Mouse (Mus musculus) embryonic facial prominence, embryonic 15.5 days (tissue): ENCODE results near the gene Agxt2. TPM values are rescaled to one million over a fixed set of nuclear protein-coding genes. Genes with fewer than 3 reads are reported as not detected.

Source experiments
- ATAC-seq: fragments of 200-750 bp; cut with Nextera tagmentation; 2 replicates; pipeline ENCODE4 v1.8.0; 2017; ENCODE audit warnings: low read depth, moderate TSS enrichment; ENCODE audit not compliant: insufficient number of reproducible peaks, low FRiP score, low TSS enrichment
- H3K27ac ChIP-seq: fragments of 300-500 bp; sonication (generic); replicated peaks from 2 replicates; pipeline ENCODE4 v1.5.1; 2015; ENCODE audit warnings: mild to moderate bottlenecking, inconsistent platforms
- H3K27me3 ChIP-seq: fragments of 300-500 bp; sonication (generic); 2 replicates; pipeline ENCODE4 v1.6.1; 2015; ENCODE audit warnings: inconsistent platforms
- H3K36me3 ChIP-seq: fragments of 300-500 bp; sonication (generic); 2 replicates; pipeline ENCODE4 v1.6.1; 2015; ENCODE audit warnings: mild to moderate bottlenecking, inconsistent platforms
- H3K4me1 ChIP-seq: fragments of 300-500 bp; sonication (generic); 2 replicates; pipeline ENCODE4 v1.6.1; 2015; ENCODE audit warnings: inconsistent platforms
- H3K4me2 ChIP-seq: fragments of 300-500 bp; sonication (generic); replicated peaks from 2 replicates; pipeline ENCODE4 v1.6.1; 2015; ENCODE audit warnings: mild to moderate bottlenecking, inconsistent platforms
- H3K4me3 ChIP-seq: fragments of 300-500 bp; sonication (generic); replicated peaks from 2 replicates; pipeline ENCODE4 v1.5.1; 2015; ENCODE audit warnings: mild to moderate bottlenecking, inconsistent platforms
- H3K9ac ChIP-seq: fragments of 300-500 bp; sonication (generic); 2 replicates; pipeline ENCODE4 v1.6.1; 2015; ENCODE audit warnings: inconsistent platforms
- H3K9me3 ChIP-seq: fragments of 300-500 bp; sonication (generic); replicated peaks from 2 replicates; pipeline ENCODE4 v1.6.1; 2016; ENCODE audit warnings: inconsistent platforms
- WGBS: fragments of 180-500 bp; shearing (Covaris S2); methylation state at CpG from one replicate; pipeline ENCODE4 v1.1.7; 2015; 5-methylcytosine and 5-hydroxymethylcytosine counted together
- polyA plus RNA-seq: library from polyadenylated mRNA; unstranded; fragments of >200 nt; fragmentation: Nextera tagmentation; extraction: Ambion mirVana; gene quantifications from 2 replicates; pipeline ENCODE4 v1.2.1, GENCODE M21; 2015

Agxt2 gene
- polyA plus RNA-seq, result not detected in 2 replicates

GRCm38 (mm10) chr15:10358039-10358948 lies at the start of gene Agxt2:
Gene Agxt2, plus strand, starts transcription at chr15:10358532.
- H3K27me3 ChIP-seq, result no peaks in the 10 kb centered on the region
- no peaks in the 10 kb centered on the region for H3K4me1 ChIP-seq
- no peaks in the 10 kb centered on the region for H3K9me3 ChIP-seq
- H3K4me2 ChIP-seq, result no peak within 1 kb of the TSS
- 76% methylated on average over 9 of the region's 9 CpGs for WGBS
- no peak within 1 kb of the TSS for H3K4me3 ChIP-seq
- ATAC-seq, result no peak
- H3K27ac ChIP-seq, result no peak within 1 kb of the TSS
- H3K36me3 ChIP-seq, result no peaks in the 10 kb centered on the region
- H3K9ac ChIP-seq, result no peak within 1 kb of the TSS

GRCm38 (mm10) chr15:10311826-10312225 lies 46.5 kb upstream of the Agxt2 start:
- no peaks in the 10 kb centered on the region for H3K4me1 ChIP-seq
- H3K27ac ChIP-seq, result no peak overlapping the region
- H3K9me3 ChIP-seq, result no peaks in the 10 kb centered on the region
- 74% methylated on average over 5 of the region's 5 CpGs for WGBS
- ATAC-seq, result no peak
- H3K27me3 ChIP-seq, result no peaks in the 10 kb centered on the region
- H3K4me3 ChIP-seq, result no peak overlapping the region
- H3K36me3 ChIP-seq, result no peaks in the 10 kb centered on the region
- H3K9ac ChIP-seq, result no peak overlapping the region
- H3K4me2 ChIP-seq, result no peak overlapping the region

GRCm38 (mm10) chr15:10313522-10314455 lies 44.5 kb upstream of the Agxt2 start:
- Histone ChIP-seq H3K9ac (no peak overlapping the region), H3K4me1 (no peaks in the 10 kb centered on the region), H3K27me3 (no peaks in the 10 kb centered on the region), H3K4me3 (no peak overlapping the region), H3K36me3 (no peaks in the 10 kb centered on the region), H3K27ac (no peak overlapping the region), H3K9me3 (no peaks in the 10 kb centered on the region), H3K4me2 (no peak overlapping the region)
- 46% methylated on average over 7 of the region's 7 CpGs for WGBS
- no peak for ATAC-seq

GRCm38 (mm10) chr15:10325080-10325479 lies 33.3 kb upstream of the Agxt2 start, which contains the start of gene Gm21973:
Gene Gm21973, plus strand, starts transcription at chr15:10325380.
- no peaks in the 10 kb centered on the region for H3K27me3 ChIP-seq
- H3K27ac ChIP-seq, result no peak within 1 kb of the TSS
- H3K36me3 ChIP-seq, result no peaks in the 10 kb centered on the region
- H3K4me2 ChIP-seq, result no peak within 1 kb of the TSS
- 91% methylated on average over 2 of the region's 2 CpGs for WGBS
- no peak within 1 kb of the TSS for H3K4me3 ChIP-seq
- no peaks in the 10 kb centered on the region for H3K9me3 ChIP-seq
- H3K9ac ChIP-seq, result no peak within 1 kb of the TSS
- H3K4me1 ChIP-seq, result no peaks in the 10 kb centered on the region
- no peak for ATAC-seq

- Histone ChIP-seq H3K4me1 (no peaks in the 10 kb centered on the region), H3K36me3 (no peaks in the 10 kb centered on the region), H3K4me2 (no peak overlapping the region), H3K27ac (no peak overlapping the region), H3K27me3 (no peaks in the 10 kb centered on the region), H3K9me3 (no peaks in the 10 kb centered on the region), H3K4me3 (no peak overlapping the region), H3K9ac (no peak overlapping the region)
- 74% methylated on average over 3 of the region's 3 CpGs for WGBS
- no peak for ATAC-seq
These were observed 27.7 kb upstream of the Agxt2 start for GRCm38 (mm10) chr15:10330626-10331025.

- Histone ChIP-seq H3K36me3 (no peaks in the 10 kb centered on the region), H3K9me3 (no peaks in the 10 kb centered on the region), H3K27me3 (no peaks in the 10 kb centered on the region), H3K9ac (no peak overlapping the region), H3K4me2 (no peak overlapping the region), H3K4me1 (no peaks in the 10 kb centered on the region), H3K27ac (no peak overlapping the region), H3K4me3 (no peak overlapping the region)
- WGBS, result 91% methylated on average over 1 of the region's 1 CpGs
- ATAC-seq, result no peak
These were observed 25.8 kb upstream of the Agxt2 start for GRCm38 (mm10) chr15:10332566-10332965.

- no peak for ATAC-seq
- Histone ChIP-seq H3K9me3 (no peaks in the 10 kb centered on the region), H3K27ac (no peak overlapping the region), H3K9ac (no peak overlapping the region), H3K36me3 (no peaks in the 10 kb centered on the region), H3K4me1 (no peaks in the 10 kb centered on the region), H3K27me3 (no peaks in the 10 kb centered on the region), H3K4me2 (no peak overlapping the region), H3K4me3 (no peak overlapping the region)
- 63% methylated on average over 3 of the region's 3 CpGs for WGBS
These were observed 19.7 kb upstream of the Agxt2 start for GRCm38 (mm10) chr15:10338606-10339005.

GRCm38 (mm10) chr15:10347044-10347443 lies 11.3 kb upstream of the Agxt2 start:
- no peak for ATAC-seq
- no peak overlapping the region for H3K4me2 ChIP-seq
- no peaks in the 10 kb centered on the region for H3K27me3 ChIP-seq
- no peak overlapping the region for H3K4me3 ChIP-seq
- no peak overlapping the region for H3K9ac ChIP-seq
- H3K9me3 ChIP-seq, result no peaks in the 10 kb centered on the region
- H3K27ac ChIP-seq, result no peak overlapping the region
- WGBS, result 92% methylated on average over 6 of the region's 6 CpGs
- H3K36me3 ChIP-seq, result no peaks in the 10 kb centered on the region
- no peaks in the 10 kb centered on the region for H3K4me1 ChIP-seq

GRCm38 (mm10) chr15:10366331-10366730 lies 8.0 kb downstream of the Agxt2 start:
- H3K27ac ChIP-seq, result no peak overlapping the region
- no peak overlapping the region for H3K9ac ChIP-seq
- no peaks in the 10 kb centered on the region for H3K9me3 ChIP-seq
- H3K36me3 ChIP-seq, result no peaks in the 10 kb centered on the region
- WGBS, result 93% methylated on average over 2 of the region's 2 CpGs
- H3K4me3 ChIP-seq, result no peak overlapping the region
- H3K4me2 ChIP-seq, result no peak overlapping the region
- H3K4me1 ChIP-seq, result no peaks in the 10 kb centered on the region
- ATAC-seq, result no peak
- no peaks in the 10 kb centered on the region for H3K27me3 ChIP-seq

- H3K4me1 ChIP-seq, result 0 out of 2 replicates have a peak, but pooled peaks cover 4% of the 10 kb centered on the region
- no peak overlapping the region for H3K27ac ChIP-seq
- no peak overlapping the region for H3K4me3 ChIP-seq
- WGBS, result 73% methylated on average over 3 of the region's 3 CpGs
- no peak overlapping the region for H3K4me2 ChIP-seq
- ATAC-seq, result no peak
- no peaks in the 10 kb centered on the region for H3K36me3 ChIP-seq
- no peak overlapping the region for H3K9ac ChIP-seq
- no peaks in the 10 kb centered on the region for H3K9me3 ChIP-seq
- no peaks in the 10 kb centered on the region for H3K27me3 ChIP-seq
These were observed 17.1 kb downstream of the Agxt2 start for GRCm38 (mm10) chr15:10375404-10375803.

- no peak overlapping the region for H3K9ac ChIP-seq
- 86% methylated on average over 4 of the region's 4 CpGs for WGBS
- H3K9me3 ChIP-seq, result no peaks in the 10 kb centered on the region
- no peak overlapping the region for H3K27ac ChIP-seq
- H3K36me3 ChIP-seq, result no peaks in the 10 kb centered on the region
- no peak for ATAC-seq
- H3K4me3 ChIP-seq, result no peak overlapping the region
- 0 out of 2 replicates have a peak, but pooled peaks cover 4% of the 10 kb centered on the region for H3K4me1 ChIP-seq
- no peaks in the 10 kb centered on the region for H3K27me3 ChIP-seq
- H3K4me2 ChIP-seq, result no peak overlapping the region
These were observed 20.1 kb downstream of the Agxt2 start for GRCm38 (mm10) chr15:10378338-10378959.
